Mouse (Mus musculus) olfactory bulb, adult 2 months (tissue): ENCODE data around the gene Atg101.

ENCODE experiments used
- CTCF ChIP-seq: fragments of 200-500 bp; IDR thresholded peaks from 2 replicates; pipeline ENCODE4 v1.5.1; 2012; ENCODE audit warnings: low read depth, mild to moderate bottlenecking, low read length, moderate library complexity; ENCODE audit not compliant: insufficient read depth
- POLR2A ChIP-seq: fragments of 200-500 bp; IDR thresholded peaks from 2 replicates; pipeline ENCODE4 v1.6.1; 2012; ENCODE audit warnings: mild to moderate bottlenecking, low read depth, low read length, moderate library complexity; ENCODE audit not compliant: insufficient read depth

GRCm38 (mm10) chr15:101327282-101327681, 43.2 kb downstream of the Atg101 start:
- TF ChIP-seq POLR2A = no peak
- TF ChIP-seq CTCF = peak; percentile 89
